Mouse (Mus musculus) lung, postnatal 0 days (tissue): ENCODE measurements around the gene Lkaaear1. TPM values are rescaled to one million over a fixed set of nuclear protein-coding genes. Genes with fewer than 3 reads are reported as not detected.

ENCODE experiments used
- ATAC-seq: fragments of 200-750 bp; cut with Nextera tagmentation; 2 replicates; pipeline ENCODE4 v1.8.0; 2017; ENCODE audit warnings: moderate library complexity
- DNase-seq: peaks from one replicate; pipeline ENCODE4 v3.0.0-alpha.2; 2016; ENCODE audit warnings: low spot score
- H3K27ac ChIP-seq: fragments of 300-500 bp; sonication (generic); 2 replicates; pipeline ENCODE4 v1.5.1; 2014; ENCODE audit warnings: antibody characterized with exemption, mild to moderate bottlenecking, low read length, mixed read lengths
- H3K27me3 ChIP-seq: fragments of 300-500 bp; sonication (generic); replicated peaks from 2 replicates; pipeline ENCODE4 v1.6.1; 2014; ENCODE audit warnings: low read length, mixed read lengths; ENCODE audit not compliant: insufficient read depth
- H3K36me3 ChIP-seq: fragments of 300-500 bp; sonication (generic); 2 replicates; pipeline ENCODE4 v1.6.1; 2014; ENCODE audit warnings: low read length, mixed read lengths; ENCODE audit not compliant: insufficient read depth
- H3K4me1 ChIP-seq: fragments of 300-500 bp; sonication (generic); 2 replicates; pipeline ENCODE4 v1.6.1; 2014; ENCODE audit warnings: antibody characterized with exemption, low read depth, low read length, mixed read lengths; ENCODE audit not compliant: insufficient read depth
- H3K4me2 ChIP-seq: fragments of 300-500 bp; sonication (generic); replicated peaks from 2 replicates; pipeline ENCODE4 v1.6.1; 2014; ENCODE audit warnings: low read depth, mild to moderate bottlenecking, low read length, moderate library complexity, mixed read lengths
- H3K4me3 ChIP-seq: fragments of 300-500 bp; sonication (generic); 2 replicates; pipeline ENCODE4 v1.5.1; 2014; ENCODE audit warnings: low read depth, low read length
- H3K9ac ChIP-seq: fragments of 300-500 bp; sonication (generic); replicated peaks from 2 replicates; pipeline ENCODE4 v1.6.1; 2014; ENCODE audit warnings: low read depth, mild to moderate bottlenecking
- H3K9me3 ChIP-seq: fragments of 300-500 bp; sonication (generic); 2 replicates; pipeline ENCODE4 v1.6.1; 2016; ENCODE audit warnings: low read length, mixed read lengths
- CTCF ChIP-seq: IDR thresholded peaks from 2 replicates; pipeline ENCODE4 v1.5.1; 2016; ENCODE audit warnings: antibody characterized with exemption, mild to moderate bottlenecking
- EP300 ChIP-seq: IDR thresholded peaks from 2 replicates; pipeline ENCODE4 v1.6.1; 2016; ENCODE audit warnings: antibody characterized with exemption, mild to moderate bottlenecking, control low read depth
- WGBS: fragments of 180-500 bp; shearing (Covaris S2); extraction: QIAGEN DNeasy Blood & Tissue Kit; methylation state at CpG from one replicate; pipeline ENCODE4 v1.1.7; 2014; 5-methylcytosine and 5-hydroxymethylcytosine counted together
- polyA plus RNA-seq: library from polyadenylated mRNA; unstranded; fragments of >200 nt; fragmentation: Nextera tagmentation; extraction: Ambion mirVana; gene quantifications from 2 replicates; pipeline ENCODE4 v1.2.1, GENCODE M21; 2015

The Lkaaear1 gene
- polyA plus RNA-seq = not detected in 2 replicates

DNA sequence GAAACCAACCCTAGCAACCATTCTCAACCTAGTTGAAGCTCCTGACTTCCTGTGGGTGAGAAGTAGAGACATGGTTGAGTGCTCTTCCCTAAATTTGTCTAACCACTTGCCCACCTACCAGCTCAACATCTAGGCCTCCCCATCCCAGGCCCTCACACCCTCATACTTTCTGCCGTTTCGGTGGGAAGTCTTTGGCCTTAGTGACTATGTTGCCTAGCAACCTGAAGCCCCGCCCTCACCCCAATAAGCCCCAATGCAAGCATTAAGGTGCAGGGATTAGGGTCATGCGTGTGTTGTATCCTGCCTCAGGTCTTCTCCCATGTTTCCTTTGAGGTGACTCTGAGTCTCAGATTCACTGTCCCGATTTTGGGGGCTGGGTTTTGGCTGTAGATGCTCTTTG lies at the start of gene Lkaaear1:
TSS of gene Lkaaear1 (minus strand) at position 202 of the 400 bp plus-strand sequence.
- H3K9ac ChIP-seq = no peak within 1 kb of the TSS

DNA sequence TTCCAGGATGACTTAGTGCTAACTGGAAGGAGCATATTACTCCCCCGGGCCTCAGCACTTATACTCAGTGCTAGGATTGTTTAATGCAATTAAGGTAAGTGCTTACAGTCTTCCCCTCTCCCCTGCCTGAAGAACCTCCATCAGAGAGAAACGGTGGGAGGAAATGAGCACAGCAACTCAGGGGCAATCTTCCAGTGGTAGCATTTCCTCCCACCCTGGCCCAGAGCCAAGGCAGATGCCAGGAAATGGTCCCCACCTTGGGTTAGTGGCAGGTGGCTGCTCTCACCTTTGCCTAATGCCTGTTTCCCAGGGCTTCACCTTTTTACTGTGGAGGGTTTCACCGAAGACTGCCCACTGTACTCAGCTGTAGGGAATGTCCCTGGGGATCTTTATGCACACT lies 31.8 kb upstream of the Lkaaear1 start:
- Histone ChIP-seq H3K27ac (no peak overlapping the region), H3K9me3 (no peaks in the 10 kb centered on the region), H3K4me3 (no peak overlapping the region), H3K9ac (no peak overlapping the region), H3K4me1 (no peaks in the 10 kb centered on the region), H3K4me2 (no peak overlapping the region), H3K36me3 (no peaks in the 10 kb centered on the region), H3K27me3 (no peaks in the 10 kb centered on the region)
- DNase-seq (no peak), ATAC-seq (no peak)
- WGBS = 42% methylated on average over 3 of the region's 3 CpGs
- no peak for TF ChIP-seq CTCF
- no peak for TF ChIP-seq EP300

More for the DNA sequence above, at the start of gene Lkaaear1:
- no peak within 1 kb of the TSS for H3K27ac ChIP-seq
- no peaks in the 10 kb centered on the region for H3K9me3 ChIP-seq
- TF ChIP-seq EP300 (no peak), CTCF (no peak)
- H3K4me3 ChIP-seq = no peak within 1 kb of the TSS
- no peaks in the 10 kb centered on the region for H3K36me3 ChIP-seq
- no peak for ATAC-seq
- no peaks in the 10 kb centered on the region for H3K27me3 ChIP-seq
- no peak for DNase-seq
- WGBS = 50% methylated on average over 5 of the region's 5 CpGs
- peaks cover under 1% of the 10 kb centered on the region; the same call in 1 of the 2 replicates for H3K4me1 ChIP-seq
- no peak within 1 kb of the TSS for H3K4me2 ChIP-seq

DNA sequence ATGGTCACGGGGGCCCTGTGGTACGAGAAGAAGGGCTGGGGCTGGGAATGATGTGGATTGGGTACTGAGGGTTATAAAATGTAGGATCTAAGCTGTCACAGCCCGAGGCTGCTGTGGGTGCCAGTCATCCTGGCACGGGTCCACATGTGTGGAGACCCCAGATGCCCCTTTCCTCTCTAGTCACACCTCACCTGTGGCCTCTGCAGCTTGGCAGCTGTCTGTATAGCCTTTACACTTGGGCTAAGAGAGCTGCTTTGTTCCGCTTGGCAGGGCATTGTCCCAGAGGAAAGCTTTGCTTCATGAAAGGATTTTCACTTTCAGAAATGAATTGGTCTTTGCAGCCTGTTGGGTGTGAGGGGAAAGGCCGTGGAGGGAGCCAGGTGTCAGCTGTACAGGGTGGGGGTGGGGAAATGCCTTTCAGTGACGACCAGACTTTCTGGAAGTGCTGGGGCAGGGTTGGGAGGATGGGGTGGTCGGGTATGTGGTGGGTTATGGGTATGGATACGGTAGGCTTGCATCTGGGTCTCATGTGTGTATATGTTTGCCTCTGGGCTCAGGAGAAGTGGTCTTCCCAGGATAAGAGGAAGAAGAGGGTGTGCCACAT lies 29.5 kb upstream of the Lkaaear1 start:
- DNase-seq = no peak
- 46% methylated on average over 9 of the region's 9 CpGs for WGBS

DNA sequence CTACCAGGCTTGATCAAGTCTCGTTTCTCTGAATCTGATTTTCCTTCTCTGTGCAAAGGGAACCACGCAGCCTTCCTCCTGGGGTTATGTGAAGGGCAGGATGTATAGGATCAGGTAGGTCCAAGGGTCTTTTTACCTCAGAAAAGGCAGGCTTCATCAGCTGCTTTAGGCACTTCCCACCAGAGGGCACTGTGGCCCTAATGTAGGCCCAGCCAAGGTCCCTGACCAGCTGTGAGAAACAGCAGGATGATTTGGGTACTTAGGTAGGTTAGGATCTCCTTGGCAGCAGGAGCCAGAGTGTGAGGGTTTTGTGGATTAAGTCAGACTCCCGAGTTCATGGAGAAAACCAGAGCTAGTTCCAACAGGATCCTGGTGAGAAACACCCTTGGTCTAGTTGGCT lies 24.0 kb upstream of the Lkaaear1 start:
- Histone ChIP-seq H3K4me3 (no peak overlapping the region), H3K36me3 (no peaks in the 10 kb centered on the region), H3K27ac (no peak overlapping the region), H3K9ac (no peak overlapping the region), H3K27me3 (no peaks in the 10 kb centered on the region), H3K4me1 (no peaks in the 10 kb centered on the region), H3K9me3 (no peaks in the 10 kb centered on the region), H3K4me2 (no peak overlapping the region)
- 7% methylated on average over 3 of the region's 3 CpGs for WGBS
- DNase-seq = peak; percentile 39
- ATAC-seq = no peak
- TF ChIP-seq EP300 (no peak), CTCF (peak; percentile 69)

More for the DNA sequence above, 29.5 kb upstream of the Lkaaear1 start:
- Histone ChIP-seq H3K4me3 (no peak overlapping the region), H3K27ac (no peak overlapping the region), H3K9ac (no peak overlapping the region), H3K9me3 (no peaks in the 10 kb centered on the region), H3K27me3 (no peaks in the 10 kb centered on the region), H3K4me2 (no peak overlapping the region), H3K4me1 (no peaks in the 10 kb centered on the region), H3K36me3 (no peaks in the 10 kb centered on the region)
- no peak for ATAC-seq
- TF ChIP-seq EP300 = no peak
- no peak for TF ChIP-seq CTCF

DNA sequence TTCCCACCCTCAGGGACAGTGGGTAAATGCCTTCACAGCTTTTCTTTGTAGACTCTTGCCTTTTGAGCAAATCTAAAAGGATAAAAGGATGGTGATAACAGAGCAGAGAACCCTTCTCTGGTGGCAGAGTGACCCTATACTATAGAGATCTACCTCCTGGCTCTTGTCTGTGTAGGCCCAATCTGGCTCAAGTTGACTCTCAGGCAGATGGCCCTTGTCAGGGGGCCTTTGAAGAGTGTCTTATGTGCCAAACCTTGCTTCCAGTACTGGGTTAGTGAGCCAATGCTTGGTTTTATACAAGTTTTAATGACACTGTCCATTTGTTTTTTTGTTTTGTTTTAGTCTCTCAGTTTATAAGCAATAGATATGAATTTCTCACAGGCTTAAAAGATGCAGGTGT lies 23.0 kb upstream of the Lkaaear1 start:
- Histone ChIP-seq H3K36me3 (no peaks in the 10 kb centered on the region), H3K4me2 (no peak overlapping the region), H3K4me3 (no peak overlapping the region), H3K9me3 (no peaks in the 10 kb centered on the region), H3K27ac (no peak overlapping the region), H3K4me1 (no peaks in the 10 kb centered on the region), H3K27me3 (no peaks in the 10 kb centered on the region), H3K9ac (no peak overlapping the region)
- ATAC-seq (no peak), DNase-seq (no peak)
- TF ChIP-seq CTCF = no peak
- no peak for TF ChIP-seq EP300

DNA sequence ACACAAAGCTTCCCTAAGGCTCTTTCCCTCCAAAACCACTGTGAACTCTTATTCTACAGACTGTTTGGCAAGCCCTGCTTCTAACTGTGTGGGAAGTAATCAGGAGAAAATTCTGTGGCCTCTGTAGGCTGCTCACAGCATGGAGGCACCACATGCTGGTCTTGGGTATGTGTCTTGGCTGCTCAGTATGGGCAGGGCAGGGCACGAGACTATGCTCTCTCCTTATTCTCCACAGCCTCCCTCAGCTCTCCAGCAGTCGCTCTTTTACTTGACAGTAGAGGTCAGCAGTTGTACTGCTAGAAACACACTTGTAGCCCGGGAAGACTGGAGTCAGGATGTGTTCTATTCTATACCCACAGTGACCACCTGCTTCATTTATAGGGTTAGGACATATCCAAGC lies 21.8 kb upstream of the Lkaaear1 start:
- no peak overlapping the region for H3K27ac ChIP-seq
- no peaks in the 10 kb centered on the region for H3K27me3 ChIP-seq
- no peak for ATAC-seq
- DNase-seq = no peak
- no peak overlapping the region for H3K9ac ChIP-seq
- no peaks in the 10 kb centered on the region for H3K4me1 ChIP-seq
- H3K4me2 ChIP-seq = no peak overlapping the region
- WGBS = 24% methylated on average over 3 of the region's 3 CpGs
- H3K36me3 ChIP-seq = no peaks in the 10 kb centered on the region
- H3K9me3 ChIP-seq = no peaks in the 10 kb centered on the region
- TF ChIP-seq CTCF = no peak
- TF ChIP-seq EP300 = no peak
- H3K4me3 ChIP-seq = no peak overlapping the region

DNA sequence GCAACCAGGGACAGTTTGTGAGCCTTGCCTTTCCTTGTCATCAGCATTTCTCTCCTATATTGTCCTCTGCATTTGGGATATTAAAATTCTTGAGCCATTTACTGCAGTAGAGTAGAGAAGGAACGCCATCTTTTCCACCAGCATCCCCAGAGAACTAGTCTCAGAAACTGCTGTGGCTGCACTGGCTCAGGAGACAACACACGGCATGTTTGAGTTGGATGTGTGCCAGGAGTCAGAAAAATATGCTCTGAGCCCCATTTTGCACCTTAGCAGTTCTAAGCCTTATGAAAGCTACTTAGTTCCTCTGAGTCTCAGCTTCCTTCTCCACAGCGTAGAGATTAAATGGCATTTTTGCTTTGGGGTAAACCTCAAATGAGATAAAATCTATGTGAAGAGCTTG lies 18.7 kb upstream of the Lkaaear1 start:
- no peak overlapping the region for H3K27ac ChIP-seq
- DNase-seq (no peak), ATAC-seq (no peak)
- WGBS = 42% methylated on average over 3 of the region's 3 CpGs
- no peak overlapping the region for H3K4me2 ChIP-seq
- TF ChIP-seq EP300 (no peak), CTCF (no peak)
- no peak overlapping the region for H3K9ac ChIP-seq
- H3K27me3 ChIP-seq = no peaks in the 10 kb centered on the region
- H3K9me3 ChIP-seq = no peaks in the 10 kb centered on the region
- H3K36me3 ChIP-seq = no peaks in the 10 kb centered on the region
- no peak overlapping the region for H3K4me3 ChIP-seq
- H3K4me1 ChIP-seq = no peaks in the 10 kb centered on the region
